Mouse (Mus musculus) olfactory bulb, adult 2 months (tissue): Measurements from ENCODE around the gene Ffar3. TPM values are rescaled to one million over a fixed set of nuclear protein-coding genes. Genes with fewer than 3 reads are reported as not detected.
"Not testable (repeated sequence)": the region's sequence is repeated elsewhere in the genome, so short reads cannot be mapped to it uniquely, and the experiment has no call there.

Source experiments
- H3K27ac ChIP-seq: fragments of 200-500 bp; 2 replicates; pipeline ENCODE4 v1.5.1; 2012; ENCODE audit warnings: low read depth, low read length; ENCODE audit not compliant: insufficient read depth
- H3K4me1 ChIP-seq: fragments of 200-500 bp; 2 replicates; pipeline ENCODE4 v1.6.1; 2012; ENCODE audit warnings: low read length; ENCODE audit not compliant: control insufficient read depth, insufficient read depth
- H3K4me3 ChIP-seq: fragments of 200-500 bp; 2 replicates; pipeline ENCODE4 v1.5.1; 2012; ENCODE audit warnings: mild to moderate bottlenecking, low read depth, low read length, moderate library complexity; ENCODE audit not compliant: insufficient read depth
- CTCF ChIP-seq: fragments of 200-500 bp; IDR thresholded peaks from 2 replicates; pipeline ENCODE4 v1.5.1; 2012; ENCODE audit warnings: low read depth, mild to moderate bottlenecking, low read length, moderate library complexity; ENCODE audit not compliant: insufficient read depth
- POLR2A ChIP-seq: fragments of 200-500 bp; IDR thresholded peaks from 2 replicates; pipeline ENCODE4 v1.6.1; 2012; ENCODE audit warnings: mild to moderate bottlenecking, low read depth, low read length, moderate library complexity; ENCODE audit not compliant: insufficient read depth
- WGBS: fragments of 180-500 bp; shearing (Covaris S2); methylation state at CpG from one replicate; pipeline ENCODE4 v1.1.7; 2018; 5-methylcytosine and 5-hydroxymethylcytosine counted together
- polyA plus RNA-seq: library from polyadenylated mRNA; stranded (reverse); fragments of >200 nt; gene quantifications from 2 replicates; pipeline ENCODE4 v1.2.4, GENCODE M21; 2012; ENCODE audit warnings: low replicate concordance; ENCODE audit not compliant: missing spikeins, insufficient read depth, insufficient read length

Gene Ffar3
- polyA plus RNA-seq, 1 experiment, result not detected

GRCm38 (mm10) chr7:30847934-30848333 is 8.0 kb downstream of the Ffar3 start:
- Histone ChIP-seq H3K4me1 (0 out of 2 replicates have a peak, but pooled peaks cover 2% of the 10 kb centered on the region), H3K27ac (no peak overlapping the region), H3K4me3 (no peak overlapping the region)
- WGBS, result 86% methylated on average over 6 of the region's 6 CpGs
- no peak for TF ChIP-seq CTCF
- no peak for TF ChIP-seq POLR2A

DNA sequence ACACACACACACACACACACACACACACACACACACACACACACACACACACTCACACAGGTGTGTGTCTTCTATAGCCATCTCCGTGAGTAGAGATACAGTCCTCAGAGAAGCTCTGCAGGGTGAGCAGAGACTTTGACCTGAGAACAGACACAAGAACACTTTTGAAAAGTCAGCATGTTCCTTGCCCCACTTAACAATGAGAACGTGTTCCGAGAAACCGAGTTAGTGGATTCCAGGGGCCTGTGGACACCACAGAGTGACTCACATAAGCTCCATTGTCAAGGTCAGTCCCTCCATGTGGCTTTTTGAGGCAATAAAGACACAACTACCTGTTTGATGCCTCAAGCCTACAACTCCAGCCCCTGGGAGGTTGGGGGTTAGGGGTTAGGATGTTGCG is 8.6 kb downstream of the Ffar3 start:
- Histone ChIP-seq H3K27ac (no peak overlapping the region), H3K4me3 (no peak overlapping the region), H3K4me1 (0 out of 2 replicates have a peak, but pooled peaks cover 2% of the 10 kb centered on the region)
- TF ChIP-seq CTCF (no peak), POLR2A (no peak)
- WGBS, result 78% methylated on average over 5 of the region's 5 CpGs

- WGBS, result 72% methylated on average over 2 of the region's 2 CpGs
- Histone ChIP-seq H3K4me1 (0 out of 2 replicates have a peak, but pooled peaks cover 2% of the 10 kb centered on the region), H3K4me3 (no peak overlapping the region), H3K27ac (no peak overlapping the region)
- TF ChIP-seq CTCF (no peak), POLR2A (no peak)
Measured at GRCm38 (mm10) chr7:30846505-30847053, 9.4 kb downstream of the Ffar3 start.

GRCm38 (mm10) chr7:30844676-30845297 is 11.2 kb downstream of the Ffar3 start:
- Histone ChIP-seq H3K27ac (no peak overlapping the region), H3K4me3 (no peak overlapping the region), H3K4me1 (0 out of 2 replicates have a peak, but pooled peaks cover 2% of the 10 kb centered on the region)
- WGBS, result 35% methylated on average over 7 of the region's 7 CpGs
- TF ChIP-seq POLR2A (no peak), CTCF (no peak)

GRCm38 (mm10) chr7:30842092-30842491 is 13.9 kb downstream of the Ffar3 start:
- Histone ChIP-seq H3K4me1 (0 out of 2 replicates have a peak, but pooled peaks cover 2% of the 10 kb centered on the region), H3K4me3 (no peak overlapping the region), H3K27ac (no peak overlapping the region)
- TF ChIP-seq POLR2A (no peak), CTCF (no peak)
- 90% methylated on average over 5 of the region's 5 CpGs for WGBS

DNA sequence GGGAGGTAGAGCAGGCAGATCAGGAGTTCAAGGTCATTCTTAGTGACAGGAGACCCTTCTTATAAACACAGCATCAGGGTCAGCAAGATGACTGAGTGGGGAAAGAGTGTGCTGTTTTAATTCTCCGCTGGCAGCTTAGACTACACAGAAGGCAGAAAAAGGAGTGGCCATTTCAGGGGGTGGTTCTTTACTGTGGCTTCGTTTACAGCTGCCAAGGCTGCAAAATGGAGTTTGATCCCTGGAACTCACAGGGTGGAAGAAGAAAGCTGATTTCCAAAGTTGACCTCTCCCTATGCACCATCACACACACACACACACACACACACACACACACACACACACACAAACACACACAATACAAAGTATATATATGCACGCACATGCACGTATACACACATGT is 14.6 kb downstream of the Ffar3 start:
- Histone ChIP-seq H3K4me1 (0 out of 2 replicates have a peak, but pooled peaks cover 2% of the 10 kb centered on the region), H3K4me3 (no peak overlapping the region), H3K27ac (no peak overlapping the region)
- TF ChIP-seq POLR2A (no peak), CTCF (no peak)
- WGBS, result 76% methylated on average over 4 of the region's 4 CpGs

DNA sequence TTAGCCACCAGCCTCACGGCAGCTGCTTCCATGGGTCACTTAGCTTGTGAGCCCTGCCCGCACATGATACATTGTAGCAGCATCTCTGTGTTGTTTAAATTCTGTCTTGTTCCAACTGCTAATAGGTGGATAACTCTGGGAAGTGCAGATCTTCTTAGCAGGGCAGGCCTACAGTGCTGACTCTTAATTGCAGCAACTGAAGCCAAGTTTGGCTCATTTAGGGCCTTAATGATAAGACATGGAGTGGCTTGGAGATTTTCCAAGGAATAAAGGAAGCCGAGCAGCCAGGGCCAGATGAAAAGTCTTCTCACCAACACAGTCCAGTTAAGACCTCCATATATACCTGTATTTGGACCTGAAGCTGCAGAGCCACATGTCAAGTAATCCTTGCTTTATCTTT is 15.7 kb downstream of the Ffar3 start:
- Histone ChIP-seq H3K4me1 (0 out of 2 replicates have a peak, but pooled peaks cover 2% of the 10 kb centered on the region), H3K27ac (no peak overlapping the region), H3K4me3 (no peak overlapping the region)
- WGBS, result 59% methylated on average over 3 of the region's 3 CpGs
- TF ChIP-seq CTCF (no peak), POLR2A (no peak)

DNA sequence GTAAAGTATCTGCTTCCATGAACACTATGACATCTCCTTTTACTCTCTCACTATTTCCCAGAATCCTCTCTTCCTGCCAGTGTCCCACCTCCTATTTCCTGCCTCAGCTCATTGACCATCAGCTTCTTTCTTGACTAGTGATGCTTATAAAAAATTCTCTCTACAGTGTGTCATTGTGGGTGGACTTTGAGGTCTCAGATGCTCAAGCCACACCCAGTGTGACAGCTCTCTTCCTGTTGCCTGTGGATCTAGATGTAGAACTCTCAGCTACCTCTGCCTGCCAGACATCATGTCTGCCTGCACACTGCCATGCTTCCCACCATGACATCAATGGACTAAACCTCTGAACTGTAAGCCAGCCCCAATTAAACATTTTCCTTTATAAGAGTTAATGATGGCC is 18.7 kb downstream of the Ffar3 start:
- Histone ChIP-seq H3K4me3 (no peak overlapping the region), H3K27ac (no peak overlapping the region), H3K4me1 (no peaks in the 10 kb centered on the region)
- TF ChIP-seq CTCF (no peak), POLR2A (no peak)

GRCm38 (mm10) chr7:30832684-30833083 is 23.3 kb downstream of the Ffar3 start:
- WGBS, result 39% methylated on average over 11 of the region's 11 CpGs
- H3K4me1 ChIP-seq, H3K27ac ChIP-seq, H3K4me3 ChIP-seq: not testable (repeated sequence)

DNA sequence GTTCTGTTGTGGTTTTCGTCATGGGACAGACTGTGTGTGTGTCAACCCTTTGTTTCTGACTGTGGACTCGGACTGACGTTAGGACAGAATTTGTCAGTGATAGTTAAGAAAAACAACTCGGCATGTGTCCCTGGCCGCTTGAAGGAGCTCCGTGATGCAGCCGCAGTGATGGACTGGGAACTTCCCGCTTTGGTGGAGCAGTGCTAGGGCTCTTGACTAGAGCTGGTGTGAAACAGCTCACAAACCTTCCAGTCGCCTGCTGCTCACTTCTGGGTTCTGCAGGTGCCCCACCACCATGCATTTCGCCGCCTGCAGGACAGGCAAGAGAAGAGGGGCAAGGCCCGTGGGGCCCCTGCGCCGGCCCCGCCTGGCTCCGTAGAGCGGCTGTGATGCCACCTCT is 23.7 kb downstream of the Ffar3 start:
- Histone ChIP-seq H3K4me1 (no peaks in the 10 kb centered on the region), H3K4me3 (no peak overlapping the region), H3K27ac (no peak overlapping the region)
- WGBS, result 70% methylated on average over 14 of the region's 17 CpGs
- TF ChIP-seq CTCF (no peak), POLR2A (no peak)
